Mouse (Mus musculus) CH12.LX (cell line): ENCODE measurements at regions not wholly inside any gene's neighbourhood (a gene's known extent, or its start where the extent isn't known, plus 50 kb on each side); places are given as distances from the start of the nearest gene placed in this dataset.

ENCODE experiments used
- DNase-seq: peaks from one replicate; pipeline ENCODE4 v3.0.0-alpha.2; 2013; ENCODE audit errors: extremely low read depth
- H3K27ac ChIP-seq: 2 replicates; pipeline ENCODE4 v1.5.1; 2012; ENCODE audit warnings: low read depth, mild to moderate bottlenecking, control low read depth, moderate library complexity; ENCODE audit not compliant: insufficient read depth
- H3K27me3 ChIP-seq: replicated peaks from 2 replicates; pipeline ENCODE3; 2012; ENCODE audit warnings: inconsistent platforms
- H3K36me3 ChIP-seq, 2 experiments: replicated peaks in 1 of 2; 2 replicates each; pipeline versions ENCODE3 to v1.6.1; 2012; ENCODE audit warnings: inconsistent platforms in 1 of 2, low read length in 1 of 2, mild to moderate bottlenecking in 1 of 2, mixed read lengths in 1 of 2, moderate library complexity in 1 of 2; ENCODE audit not compliant: control insufficient read depth in 1 of 2, insufficient read depth in 1 of 2
- H3K4me1 ChIP-seq, 2 experiments: 2 replicates each; pipeline ENCODE4 v1.6.1; 2012; ENCODE audit warnings: inconsistent platforms in 1 of 2, moderate library complexity in 1 of 2; ENCODE audit not compliant: insufficient read depth in 2 of 2, control insufficient read depth in 1 of 2
- H3K4me2 ChIP-seq: 2 replicates; pipeline ENCODE4 v1.6.1; 2012; ENCODE audit warnings: low read depth, mild to moderate bottlenecking, control low read depth; ENCODE audit not compliant: poor library complexity, insufficient read depth, severe bottlenecking
- H3K4me3 ChIP-seq, 3 experiments: fragments of 150-350 bp in 1 of 3; sonication (generic) in 1 of 3; replicated peaks in 1 of 3; 2 replicates each; pipeline versions ENCODE3 to v1.5.1; 2011 to 2012; ENCODE audit warnings: low read depth in 2 of 3, low read length in 2 of 3, mild to moderate bottlenecking in 2 of 3, moderate library complexity in 2 of 3, control low read depth in 1 of 3, improper control_type of control experiment in 1 of 3, inconsistent platforms in 1 of 3, mixed read lengths in 1 of 3; ENCODE audit not compliant: poor library complexity in 1 of 3
- H3K79me2 ChIP-seq: replicated peaks from 2 replicates; pipeline ENCODE4 v1.6.1; 2012; ENCODE audit warnings: mild to moderate bottlenecking, moderate library complexity; ENCODE audit not compliant: control insufficient read depth, poor library complexity, insufficient read depth, severe bottlenecking; ENCODE audit errors: extremely low read depth
- H3K9ac ChIP-seq: 2 replicates; pipeline ENCODE4 v1.6.1; 2012; ENCODE audit warnings: low read depth, mild to moderate bottlenecking, control low read depth, moderate library complexity; ENCODE audit not compliant: insufficient read depth
- H3K9me3 ChIP-seq: replicated peaks from 2 replicates; pipeline ENCODE3; 2012; ENCODE audit warnings: low read length, inconsistent platforms, mixed read lengths
- BHLHE40 ChIP-seq: IDR thresholded peaks from 2 replicates; pipeline ENCODE4 v1.6.1; 2011; ENCODE audit warnings: mild to moderate bottlenecking, low read depth, low read length, improper control_type of control experiment
- CHD1 ChIP-seq: IDR thresholded peaks from 2 replicates; pipeline ENCODE4 v1.6.1; 2012; ENCODE audit warnings: low read depth, low read length, improper control_type of control experiment, inconsistent platforms
- CHD2 ChIP-seq: IDR thresholded peaks from 2 replicates; pipeline ENCODE4 v1.6.1; 2011; ENCODE audit warnings: low read length, improper control_type of control experiment
- E2F4 ChIP-seq: IDR thresholded peaks from 2 replicates; pipeline ENCODE4 v1.6.1; 2011; ENCODE audit warnings: low read depth, low read length, improper control_type of control experiment; ENCODE audit not compliant: insufficient replicate concordance
- EP300 ChIP-seq: IDR thresholded peaks from 2 replicates; pipeline ENCODE4 v1.6.1; 2011; ENCODE audit warnings: low read length, improper control_type of control experiment
- ETS1 ChIP-seq: conservative IDR thresholded peaks from 2 replicates; pipeline ENCODE4 v1.6.1; 2012; ENCODE audit warnings: low read depth, mild to moderate bottlenecking, inconsistent platforms, low read length, improper control_type of control experiment, moderate library complexity
- GABPA ChIP-seq: IDR thresholded peaks from 2 replicates; pipeline ENCODE4 v1.6.1; 2012; ENCODE audit warnings: low read depth, low read length, improper control_type of control experiment, inconsistent platforms; ENCODE audit not compliant: insufficient replicate concordance
- JUN ChIP-seq: IDR thresholded peaks from 2 replicates; pipeline ENCODE4 v1.6.1; 2011; ENCODE audit warnings: low read depth, mild to moderate bottlenecking, low read length, improper control_type of control experiment, moderate library complexity; ENCODE audit not compliant: insufficient read depth
- JUND ChIP-seq: conservative IDR thresholded peaks from 2 replicates; pipeline ENCODE4 v1.6.1; 2011; ENCODE audit warnings: low read depth, low read length, improper control_type of control experiment
- MAFK ChIP-seq: IDR thresholded peaks from 2 replicates; pipeline ENCODE4 v1.6.1; 2011; ENCODE audit warnings: low read length, improper control_type of control experiment; ENCODE audit not compliant: insufficient replicate concordance
- MAX ChIP-seq: IDR thresholded peaks from 2 replicates; pipeline ENCODE4 v1.6.1; 2011; ENCODE audit warnings: low read length, improper control_type of control experiment
- MAZ ChIP-seq: IDR thresholded peaks from 2 replicates; pipeline ENCODE4 v1.6.1; 2012; ENCODE audit warnings: low read depth, mild to moderate bottlenecking, inconsistent platforms, low read length, improper control_type of control experiment, moderate library complexity
- NRF1 ChIP-seq: IDR thresholded peaks from 2 replicates; pipeline ENCODE4 v1.6.1; 2014; ENCODE audit warnings: low read depth, mild to moderate bottlenecking, inconsistent platforms, low read length, improper control_type of control experiment, moderate library complexity
- PAX5 ChIP-seq: IDR thresholded peaks from 2 replicates; pipeline ENCODE4 v1.6.1; 2012; ENCODE audit warnings: low read length, inconsistent platforms, mixed read lengths
- POLR2AphosphoS2 ChIP-seq: IDR thresholded peaks from 2 replicates; pipeline ENCODE4 v1.6.1; 2011; ENCODE audit warnings: low read depth, low read length, improper control_type of control experiment
- RCOR1 ChIP-seq: conservative IDR thresholded peaks from 2 replicates; pipeline ENCODE4 v1.6.1; 2012; ENCODE audit warnings: low read depth, mild to moderate bottlenecking, inconsistent platforms, low read length, improper control_type of control experiment
- TBP ChIP-seq: conservative IDR thresholded peaks from 2 replicates; pipeline ENCODE4 v1.6.1; 2011; ENCODE audit warnings: low read depth, low read length, improper control_type of control experiment
- TCF12 ChIP-seq: IDR thresholded peaks from 2 replicates; pipeline ENCODE4 v1.6.1; 2014; ENCODE audit warnings: low read depth, mild to moderate bottlenecking, inconsistent platforms, low read length, improper control_type of control experiment
- USF1 ChIP-seq: IDR thresholded peaks from 2 replicates; pipeline ENCODE4 v1.6.1; 2014; ENCODE audit warnings: low read depth, mild to moderate bottlenecking, inconsistent platforms, low read length, improper control_type of control experiment
- USF2 ChIP-seq: conservative IDR thresholded peaks from 2 replicates; pipeline ENCODE4 v1.6.1; 2011; ENCODE audit warnings: low read depth, low read length, improper control_type of control experiment
- ZKSCAN1 ChIP-seq: IDR thresholded peaks from 2 replicates; pipeline ENCODE4 v1.6.1; 2012; ENCODE audit warnings: low read depth, inconsistent platforms, low read length, improper control_type of control experiment, borderline replicate concordance
- ZNF384 ChIP-seq: IDR thresholded peaks from 2 replicates; pipeline ENCODE4 v1.6.1; 2012; ENCODE audit warnings: low read depth, low read length, improper control_type of control experiment, inconsistent platforms
- dilution Hi-C: fragments of 300-500 bp; cut with MboI; formaldehyde crosslinking; loops from 2 replicates; pipeline ENCODE4 v1.14.3; 2020; ENCODE audit warnings: low sequenced_read_pairs; ENCODE audit not compliant: extremely low pct_unique_long_range_greater_than_20kb, extremely low pct_ligation_motif_present
- in situ Hi-C: fragments of 300-500 bp; cut with MboI; formaldehyde crosslinking; loops from 3 replicates; pipeline ENCODE4 v1.14.3; 2019; ENCODE audit warnings: low sequenced_read_pairs, low pct_ligation_motif_present, low pct_unique_long_range_greater_than_20kb, mixed read lengths

DNA sequence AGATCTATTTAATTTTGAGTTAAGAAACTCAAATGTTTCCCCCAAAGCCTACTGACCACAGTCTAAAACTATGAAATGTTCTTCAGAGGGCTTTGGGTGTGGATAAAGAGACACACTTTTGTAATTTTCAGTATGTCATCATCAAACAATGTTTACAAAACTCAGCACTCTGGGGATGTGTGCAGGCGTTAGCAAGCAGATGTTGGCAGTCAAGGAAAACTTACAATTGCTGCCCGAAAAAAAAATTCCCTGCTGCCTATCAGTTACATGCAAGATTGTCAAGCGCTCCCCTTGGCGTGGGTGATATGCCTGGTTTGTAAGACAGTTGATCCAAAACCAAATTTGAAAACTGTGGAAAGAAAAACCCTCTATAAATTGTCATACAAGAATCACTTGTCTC lies 154.6 kb upstream of the Fn1 start:
- no peaks in the 10 kb centered on the region for H3K9me3 ChIP-seq
- H3K4me1 ChIP-seq = peaks cover 0 to 3% of the 10 kb centered on the region in 2 experiments; a peak in 1 of 4 replicates
- H3K4me3 ChIP-seq = no peak overlapping the region
- in situ Hi-C loops (no loop called here), dilution Hi-C loops (no loop called here)
- H3K36me3 ChIP-seq = no peaks in the 10 kb centered on the region
- TF ChIP-seq JUND (no peak), ETS1 (no peak), TCF12 (no peak), JUN (no peak), USF2 (no peak), ZKSCAN1 (no peak)
- no peak overlapping the region for H3K9ac ChIP-seq
- H3K27ac ChIP-seq = no peak overlapping the region
- no peaks in the 10 kb centered on the region for H3K79me2 ChIP-seq
- H3K27me3 ChIP-seq = no peaks in the 10 kb centered on the region
- no peak for DNase-seq
- no peak overlapping the region for H3K4me2 ChIP-seq

- Histone ChIP-seq H3K4me1 (no peaks in the 10 kb centered on the region; a peak in 1 of 4 replicates), H3K27ac (no peak overlapping the region), H3K27me3 (no peaks in the 10 kb centered on the region), H3K4me2 (no peak overlapping the region), H3K36me3 (no peaks in the 10 kb centered on the region), H3K9me3 (no peaks in the 10 kb centered on the region), H3K9ac (no peak overlapping the region), H3K79me2 (no peaks in the 10 kb centered on the region), H3K4me3 (no peak overlapping the region)
- dilution Hi-C loops (no loop called here), in situ Hi-C loops (no loop called here)
- DNase-seq = no peak
- no peak for TF ChIP-seq JUND
- no peak for TF ChIP-seq NRF1
- TF ChIP-seq JUN = no peak
- TF ChIP-seq MAX = no peak
- TF ChIP-seq ZNF384 = no peak
- TF ChIP-seq BHLHE40 = no peak
- no peak for TF ChIP-seq USF2
- TF ChIP-seq PAX5 = no peak
- TF ChIP-seq CHD2 = no peak
- TF ChIP-seq MAFK = no peak
- TF ChIP-seq GABPA = no peak
- no peak for TF ChIP-seq RCOR1
- no peak for TF ChIP-seq E2F4
- no peak for TF ChIP-seq MAZ
- no peak for TF ChIP-seq USF1
- TF ChIP-seq CHD1 = no peak
- TF ChIP-seq TCF12 = no peak
- no peak for TF ChIP-seq EP300
- TF ChIP-seq POLR2AphosphoS2 = no peak
- TF ChIP-seq TBP = no peak
Measured at GRCm38 (mm10) chr1:71801283-71802066, 148.5 kb upstream of the Fn1 start.
